Mouse (Mus musculus) liver, adult 2 months (tissue): Measurements from ENCODE around the gene Hist1h2aa.

Experiments used
- CTCF ChIP-seq: fragments of 200-500 bp; IDR thresholded peaks from 2 replicates; pipeline ENCODE4 v1.5.1; 2011; ENCODE audit warnings: low read depth, low read length, control low read depth
- POLR2A ChIP-seq: fragments of 200-500 bp; IDR thresholded peaks from 2 replicates; pipeline ENCODE4 v1.6.1; 2011; ENCODE audit warnings: low read length, control low read depth; ENCODE audit not compliant: insufficient read depth; ENCODE audit errors: extremely low read depth

- no peak for TF ChIP-seq CTCF
- no peak for TF ChIP-seq POLR2A
Observed at GRCm38 (mm10) chr13:23971870-23972269, 37.6 kb downstream of the Hist1h2aa start.
